Mouse (Mus musculus) cortical plate, adult 2 months (tissue): ENCODE measurements around the gene Lamtor3. TPM values are rescaled to one million over a fixed set of nuclear protein-coding genes. Genes with fewer than 3 reads are reported as not detected.
A peak's percentile ranks its signal among the peaks of the same experiment; 100 is the strongest.
"Not testable (repeated sequence)": the region's sequence is repeated elsewhere in the genome, so short reads cannot be mapped to it uniquely, and the experiment has no call there.

Source experiments
- H3K27ac ChIP-seq: fragments of 200-500 bp; 2 replicates; pipeline ENCODE4 v1.5.1; 2012; ENCODE audit warnings: low read length, control low read depth, inconsistent platforms; ENCODE audit not compliant: insufficient read depth
- H3K4me1 ChIP-seq: fragments of 200-500 bp; 2 replicates; pipeline ENCODE4 v1.6.1; 2011; ENCODE audit warnings: low read length; ENCODE audit not compliant: control insufficient read depth, insufficient read depth
- H3K4me3 ChIP-seq: fragments of 200-500 bp; 2 replicates; pipeline ENCODE4 v1.5.1; 2011; ENCODE audit warnings: mild to moderate bottlenecking, low read length, control low read depth; ENCODE audit not compliant: insufficient read depth
- CTCF ChIP-seq: fragments of 200-500 bp; IDR thresholded peaks from 2 replicates; pipeline ENCODE4 v1.5.1; 2011; ENCODE audit warnings: mild to moderate bottlenecking, control low read depth, low read length; ENCODE audit not compliant: insufficient read depth; ENCODE audit errors: extremely low read depth
- POLR2A ChIP-seq: fragments of 200-500 bp; IDR thresholded peaks from 2 replicates; pipeline ENCODE4 v1.6.1; 2011; ENCODE audit warnings: mild to moderate bottlenecking, low read length, control low read depth; ENCODE audit not compliant: insufficient read depth; ENCODE audit errors: extremely low read depth
- polyA plus RNA-seq: library from polyadenylated mRNA; depleted of rRNA; stranded (reverse); fragments of >200 nt; gene quantifications from 2 replicates; pipeline ENCODE4 v1.2.3, GENCODE M21; 2012

Lamtor3 gene
- polyA plus RNA-seq, 1 experiment, result 80.3 TPM

DNA sequence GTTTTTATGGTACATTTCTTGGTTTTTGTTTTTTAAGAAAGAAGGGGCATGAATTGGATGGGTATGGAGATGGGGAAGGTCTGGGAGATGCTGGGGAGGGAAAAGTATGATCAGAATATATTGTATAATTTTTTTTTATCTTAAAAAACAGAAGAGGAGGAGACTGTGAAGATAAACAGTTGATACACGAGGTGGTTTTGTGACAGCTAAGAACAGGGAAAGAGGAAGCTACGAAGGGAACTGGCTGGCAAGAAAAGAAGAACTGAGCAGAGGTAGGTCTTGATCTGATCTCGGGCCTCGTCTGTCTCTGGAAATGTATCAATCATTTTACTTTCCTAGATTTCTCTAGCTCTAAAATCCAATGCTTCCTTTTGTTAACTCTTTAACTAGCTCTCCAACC lies 29.2 kb downstream of the Lamtor3 start:
- TF ChIP-seq CTCF, result no peak
- TF ChIP-seq POLR2A, result no peak
- Histone ChIP-seq H3K27ac (no peak overlapping the region), H3K4me1 (peaks cover 2% of the 10 kb centered on the region; the same call in 1 of the 2 replicates), H3K4me3 (no peak overlapping the region)

DNA sequence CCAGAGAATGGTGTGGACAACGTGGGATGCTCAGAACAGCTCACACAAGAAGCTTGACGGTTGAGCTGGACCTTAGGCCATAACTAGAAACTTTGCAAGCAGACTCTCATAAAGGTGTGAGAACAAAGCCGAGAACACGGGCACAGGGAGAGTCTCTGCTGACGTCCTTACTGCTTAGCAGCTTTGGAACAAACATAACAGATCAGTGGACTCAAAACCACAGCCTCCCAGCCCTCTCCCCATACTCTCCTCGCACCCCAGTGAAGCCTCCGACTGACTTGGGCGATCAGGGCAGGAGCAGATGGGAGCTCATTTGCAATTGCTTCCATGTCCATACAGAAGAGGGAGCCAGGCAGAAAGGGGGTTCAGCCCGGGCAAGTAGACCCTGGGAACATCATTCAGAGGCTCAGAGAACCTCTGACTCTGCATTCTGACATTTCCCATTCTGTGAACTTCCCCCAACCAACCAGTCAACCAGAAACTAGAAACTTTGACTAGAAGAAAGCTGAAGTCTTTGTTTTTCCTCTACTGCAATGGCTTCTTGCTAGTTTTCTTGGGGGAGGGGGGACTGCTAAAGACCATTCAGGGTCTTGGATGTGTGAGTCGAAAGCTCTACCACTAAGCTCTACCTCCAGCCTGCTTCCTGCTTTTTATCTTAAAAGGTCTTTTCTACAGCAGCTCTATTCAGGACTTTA lies 32.0 kb downstream of the Lamtor3 start:
- Histone ChIP-seq H3K27ac (no peak overlapping the region), H3K4me1 (peaks cover 2% of the 10 kb centered on the region; the same call in 1 of the 2 replicates), H3K4me3 (no peak overlapping the region)
- TF ChIP-seq CTCF (no peak), POLR2A (no peak)

DNA sequence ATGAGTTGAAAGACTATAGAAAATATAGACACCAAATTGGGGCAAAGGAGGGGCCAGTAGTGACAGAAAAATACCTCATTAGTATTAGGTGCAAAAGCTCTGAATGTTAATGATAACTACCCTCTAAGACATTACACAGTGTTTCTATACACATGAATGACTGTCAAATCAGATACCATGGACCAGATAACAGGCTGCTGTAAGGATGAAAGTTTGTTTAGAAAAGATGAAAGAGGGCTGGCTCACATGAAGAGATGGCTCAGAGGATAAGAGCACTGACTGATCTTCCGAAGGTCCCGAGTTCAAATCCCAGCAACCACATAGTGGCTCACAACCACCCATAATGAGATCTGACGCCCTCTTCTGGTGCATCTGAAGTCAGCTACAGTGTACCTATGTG lies 33.0 kb downstream of the Lamtor3 start:
- not testable (repeated sequence) for H3K27ac ChIP-seq, H3K4me3 ChIP-seq, H3K4me1 ChIP-seq

DNA sequence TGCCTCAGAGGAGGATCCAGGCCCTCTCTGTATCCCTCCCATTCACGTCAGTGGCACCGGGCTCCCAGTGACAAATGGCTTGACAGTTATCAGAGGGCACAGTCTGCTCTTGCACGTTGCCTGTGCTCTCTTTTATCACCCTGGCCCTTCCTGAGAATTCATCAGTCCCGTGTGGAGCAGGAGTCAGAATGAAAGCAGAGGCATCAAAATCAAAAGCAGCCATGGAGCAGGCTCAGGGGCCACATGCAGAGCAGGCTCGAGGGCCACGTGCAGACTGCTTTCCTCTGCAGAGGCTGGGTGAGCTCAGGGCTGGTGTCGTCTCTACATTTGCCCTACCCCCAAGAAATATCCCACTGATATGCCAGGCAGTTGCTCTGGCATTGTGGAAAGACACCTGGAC lies 33.5 kb downstream of the Lamtor3 start:
- H3K27ac ChIP-seq, result 0 out of 2 replicates have a peak overlapping the region, but pooled peaks have one; percentile 30

DNA sequence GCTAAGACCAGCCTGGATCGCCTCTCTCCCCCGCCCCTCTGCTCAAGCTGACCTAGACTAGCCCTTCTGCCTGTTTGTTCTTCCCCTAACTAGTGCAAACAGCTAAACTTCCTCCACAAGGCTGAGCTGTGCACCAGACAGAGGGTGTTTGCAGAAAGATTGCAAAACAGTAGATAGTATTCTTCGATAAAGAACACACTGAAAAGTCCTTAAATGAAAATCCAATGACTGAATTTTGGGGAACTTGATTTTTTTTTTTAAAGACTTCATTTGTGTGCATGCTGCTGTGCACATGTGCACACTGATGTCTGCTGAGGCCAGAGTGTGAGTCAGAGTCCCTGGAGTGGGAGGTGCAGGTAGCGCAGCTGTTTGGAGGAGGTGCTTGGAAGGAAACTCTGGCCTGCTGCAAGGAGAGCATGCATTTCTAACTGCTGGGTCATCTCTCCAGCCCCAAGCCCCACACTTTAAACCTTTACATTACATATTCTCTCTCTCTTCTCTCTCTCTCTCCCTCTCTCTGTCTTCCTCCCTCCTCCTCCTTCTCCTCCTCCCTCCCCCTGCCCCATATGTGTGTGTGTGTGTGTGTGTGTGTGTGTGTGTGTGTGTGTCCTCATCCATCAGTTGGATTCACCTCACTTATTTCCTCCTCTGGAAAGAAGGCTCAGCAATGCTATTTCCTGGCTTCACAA lies 34.1 kb downstream of the Lamtor3 start:
- Histone ChIP-seq H3K27ac (peak overlapping the region; percentile 51), H3K4me3 (no peak overlapping the region), H3K4me1 (peaks cover 2% of the 10 kb centered on the region; the same call in 1 of the 2 replicates)
- no peak for TF ChIP-seq CTCF
- no peak for TF ChIP-seq POLR2A

More for the DNA sequence above, 33.5 kb downstream of the Lamtor3 start:
- Histone ChIP-seq H3K4me1 (peaks cover 2% of the 10 kb centered on the region; the same call in 1 of the 2 replicates), H3K4me3 (no peak overlapping the region)
- TF ChIP-seq CTCF (no peak), POLR2A (no peak)

DNA sequence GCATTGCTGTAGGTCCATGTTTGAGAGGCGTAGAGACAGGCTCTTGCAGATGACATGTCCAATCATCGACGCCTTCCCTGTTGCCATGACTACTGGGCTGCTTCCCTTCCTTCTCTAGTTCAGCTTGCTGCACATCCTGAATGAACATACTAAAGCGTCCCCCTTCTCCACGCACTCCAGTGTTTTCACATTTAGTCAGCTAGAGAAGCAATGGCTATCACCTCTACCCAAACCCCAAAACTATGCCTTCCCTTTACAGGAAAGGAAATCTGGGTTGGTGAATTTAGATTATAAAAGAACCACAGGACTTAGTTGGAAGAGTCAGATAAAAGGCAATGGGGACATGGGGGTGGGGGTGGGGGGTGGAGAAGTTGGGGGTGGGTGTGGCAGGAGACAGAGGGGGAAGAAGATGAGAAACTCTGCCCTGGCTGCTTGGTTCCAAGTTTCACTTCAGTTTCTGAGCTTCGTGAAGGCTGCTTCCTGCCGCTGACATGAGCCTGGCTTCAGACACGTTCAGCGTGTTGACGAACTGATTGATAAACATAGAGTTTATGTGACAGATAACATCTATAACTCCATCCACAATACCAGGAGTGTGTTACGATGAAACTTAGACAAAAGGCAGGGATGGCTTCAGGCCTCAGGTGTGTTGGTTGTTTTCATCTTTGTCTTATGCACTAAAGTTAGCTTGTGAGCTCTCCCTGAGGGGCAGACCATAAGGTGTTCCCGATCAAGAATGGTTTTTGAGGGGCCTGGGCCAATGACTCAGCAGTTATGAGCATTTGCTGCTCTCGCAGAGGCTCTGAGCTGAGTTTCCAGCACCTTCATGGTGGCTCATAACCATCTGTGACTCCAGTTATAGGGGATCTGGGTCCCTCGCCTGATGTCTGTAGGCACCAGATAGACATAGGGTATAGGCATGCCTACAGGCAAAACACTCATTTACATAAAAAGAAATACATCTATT lies 34.9 kb downstream of the Lamtor3 start:
- Histone ChIP-seq H3K4me3 (no peak overlapping the region), H3K27ac (peak overlapping the region; percentile 51), H3K4me1 (peaks cover 2% of the 10 kb centered on the region; the same call in 1 of the 2 replicates)
- no peak for TF ChIP-seq CTCF
- TF ChIP-seq POLR2A, result no peak

DNA sequence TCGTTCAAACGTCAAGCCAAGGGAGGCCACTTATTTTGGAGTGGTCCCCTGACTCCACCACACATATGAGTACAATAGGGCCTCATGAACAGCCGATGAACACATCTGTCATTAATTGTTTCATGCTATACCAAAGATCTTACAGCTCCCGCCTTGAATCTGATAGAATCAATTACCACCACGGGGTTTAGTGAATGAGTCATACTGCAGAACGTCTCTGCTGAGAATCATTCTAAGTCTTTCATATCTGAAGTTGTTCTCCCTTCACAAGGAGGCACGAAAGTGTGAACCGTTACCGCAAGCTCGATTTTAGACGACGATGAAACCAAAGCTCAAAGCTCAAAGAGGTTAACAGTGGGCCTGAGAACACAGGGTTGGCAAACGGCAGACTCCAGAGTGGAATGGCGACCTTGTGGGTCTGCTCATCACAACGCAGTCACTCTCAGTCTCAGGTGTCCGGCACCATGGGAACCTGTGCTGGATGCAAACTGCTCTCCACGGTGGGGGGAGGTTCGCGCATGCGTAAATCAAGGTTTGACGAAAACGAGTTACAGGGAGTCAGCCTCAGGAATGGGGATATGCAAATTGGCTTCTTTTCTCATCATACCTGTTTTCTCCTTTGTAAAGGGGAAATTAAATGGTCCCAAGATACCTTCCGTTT lies 36.1 kb downstream of the Lamtor3 start:
- TF ChIP-seq CTCF (no peak), POLR2A (no peak)
- Histone ChIP-seq H3K27ac (no peak overlapping the region), H3K4me1 (peaks cover 2% of the 10 kb centered on the region; the same call in 1 of the 2 replicates), H3K4me3 (no peak overlapping the region)

DNA sequence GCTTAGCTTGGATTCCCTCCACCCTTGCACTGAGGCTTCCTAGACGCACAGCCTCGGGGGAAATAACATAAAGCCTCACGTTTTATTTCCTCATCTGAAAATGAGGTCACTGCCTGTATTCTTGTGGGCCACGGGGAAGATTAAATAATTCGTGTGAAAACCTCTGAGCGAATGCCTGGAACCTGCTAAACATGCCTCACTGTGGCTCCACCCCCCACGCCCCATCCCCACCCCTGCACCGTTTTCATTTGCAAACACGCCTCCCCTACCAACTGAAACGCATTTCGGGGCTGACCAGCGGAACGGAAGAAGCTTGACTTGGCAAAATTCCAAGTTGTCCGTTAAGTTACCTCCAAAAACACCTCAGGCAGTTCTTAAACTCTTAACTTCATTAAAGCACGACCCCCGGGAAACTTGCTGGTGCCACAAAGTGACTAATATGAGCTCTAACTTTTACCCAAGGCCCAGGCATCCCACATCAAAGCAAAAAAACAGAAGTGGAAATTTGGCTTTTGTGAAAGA lies 37.3 kb downstream of the Lamtor3 start:
- Histone ChIP-seq H3K4me1 (peaks cover 2% of the 10 kb centered on the region; the same call in 1 of the 2 replicates), H3K4me3 (no peak overlapping the region), H3K27ac (no peak overlapping the region)
- TF ChIP-seq CTCF (no peak), POLR2A (no peak)

DNA sequence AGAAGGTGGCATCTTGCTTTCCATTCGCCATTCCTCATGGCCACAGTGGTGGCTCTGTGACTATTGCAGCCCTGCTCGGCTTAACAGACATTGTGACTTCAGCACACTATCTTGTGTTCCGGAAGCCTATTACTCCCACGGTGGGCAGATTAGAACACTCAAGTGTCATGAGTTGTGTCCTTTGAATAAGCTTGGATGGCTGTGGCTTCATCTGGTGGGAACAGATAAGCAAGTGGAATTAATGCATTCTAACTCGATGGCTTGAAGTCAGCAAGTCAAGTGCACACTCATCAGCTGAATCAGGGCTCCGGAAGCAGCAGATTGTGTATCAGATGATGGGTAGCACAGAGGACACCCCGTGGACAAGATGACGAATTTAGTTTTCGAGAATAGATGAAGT lies 39.6 kb downstream of the Lamtor3 start:
- Histone ChIP-seq H3K4me1 (no peaks in the 10 kb centered on the region; the same call in 1 of the 2 replicates), H3K4me3 (no peak overlapping the region), H3K27ac (no peak overlapping the region)
- TF ChIP-seq POLR2A (no peak), CTCF (no peak)
